Mouse (Mus musculus) heart, adult 2 months (tissue): ENCODE measurements around the gene Adora1.

ENCODE experiments used
- CTCF ChIP-seq: fragments of 200-600 bp; IDR thresholded peaks from 2 replicates; pipeline ENCODE4 v1.8.1; 2022; ENCODE audit warnings: antibody characterized with exemption, mild to moderate bottlenecking, moderate library complexity
- POLR2A ChIP-seq: fragments of 200-500 bp; IDR thresholded peaks from 2 replicates; pipeline ENCODE4 v1.6.1; 2011; ENCODE audit warnings: mild to moderate bottlenecking, low read depth, low read length, control low read depth; ENCODE audit not compliant: insufficient read depth

- TF ChIP-seq POLR2A (no peak), CTCF (no peak)
Measured at GRCm38 (mm10) chr1:134217942-134218341, 17.3 kb downstream of the Adora1 start.
